Mouse (Mus musculus) ES-CJ7 (cell line): Measurements from ENCODE around the gene Omg.

Experiments used
- DNase-seq: peaks from one replicate; pipeline ENCODE4 v3.0.0; 2011; ENCODE audit warnings: low read depth, low spot score

Omg gene

DNA sequence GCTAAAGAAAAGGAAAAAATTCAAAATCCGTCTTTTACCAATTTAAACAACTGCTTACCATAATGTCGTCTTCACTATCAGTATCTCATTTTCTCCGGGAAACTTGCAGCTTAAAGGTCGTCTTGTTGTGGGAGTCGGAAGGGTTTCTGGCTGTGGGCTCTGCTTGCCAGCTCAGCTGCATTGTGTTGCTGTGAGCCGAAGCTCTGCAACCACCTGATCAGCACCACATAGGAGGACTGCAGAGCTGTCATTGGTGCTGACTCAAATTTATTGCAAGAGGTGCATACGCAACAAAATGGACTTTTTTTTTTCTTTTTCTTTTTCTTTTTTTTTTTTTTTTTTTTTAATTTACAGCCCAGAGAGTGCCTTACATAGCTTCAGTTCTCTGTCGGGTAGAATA is at the start of gene Omg:
Gene Omg (minus strand): TSS at position 240 of the 400 bp plus-strand sequence.
- no peak for DNase-seq

DNA sequence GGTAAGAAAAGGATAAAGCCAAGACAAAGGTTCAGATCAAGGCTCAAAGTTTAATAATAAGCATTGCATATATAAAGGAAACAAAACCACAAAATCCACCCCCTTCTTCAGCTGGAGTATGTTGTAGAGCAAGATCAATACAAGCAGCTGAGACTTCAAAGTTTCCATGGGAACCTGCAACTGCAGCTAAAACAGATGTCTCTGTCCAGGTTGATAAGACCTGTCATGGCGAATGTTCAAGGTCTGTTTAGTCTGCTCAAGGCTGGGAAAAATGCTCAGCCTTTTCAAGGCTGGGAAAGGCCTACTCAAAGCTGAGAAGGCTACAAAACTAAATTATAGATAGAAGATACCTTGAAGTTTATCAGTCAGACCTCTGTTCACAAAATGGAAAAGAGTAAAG is 48.7 kb upstream of the Omg start:
- DNase-seq = no peak

DNA sequence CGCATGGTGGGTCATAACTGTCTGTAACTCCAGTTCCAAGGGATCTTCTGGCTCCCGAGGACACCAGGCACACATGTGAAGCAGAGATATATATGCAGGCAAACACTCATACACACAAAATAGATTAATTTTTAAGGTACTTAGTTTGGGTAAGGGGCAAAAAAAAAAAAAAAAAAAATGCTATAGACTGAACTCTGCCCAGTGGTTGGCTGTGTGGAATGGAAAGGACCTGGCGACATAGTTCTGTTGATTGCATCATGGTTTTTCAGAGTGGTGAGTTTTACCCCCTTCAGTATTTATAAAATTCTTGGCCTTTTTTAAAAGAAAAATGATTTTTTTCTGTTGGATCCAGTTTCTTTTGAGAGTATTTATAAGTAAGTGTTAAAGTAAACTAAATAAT is 32.4 kb upstream of the Omg start:
- no peak for DNase-seq

DNA sequence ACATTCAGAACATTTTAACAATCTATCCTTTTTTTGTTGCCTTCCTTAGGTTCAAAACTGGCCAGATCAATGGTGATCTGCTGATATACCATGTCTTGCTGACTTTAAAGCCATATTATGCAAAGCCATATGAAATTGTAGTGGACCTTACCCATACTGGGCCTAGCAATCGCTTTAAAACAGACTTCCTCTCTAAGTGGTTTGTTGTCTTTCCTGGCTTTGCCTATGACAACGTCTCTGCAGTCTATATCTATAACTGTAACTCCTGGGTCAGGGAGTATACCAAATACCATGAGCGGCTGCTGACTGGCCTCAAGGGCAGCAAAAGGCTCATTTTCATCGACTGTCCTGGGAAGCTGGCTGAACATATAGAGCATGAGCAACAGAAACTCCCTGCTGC is 31.7 kb upstream of the Omg start:
- DNase-seq = no peak

DNA sequence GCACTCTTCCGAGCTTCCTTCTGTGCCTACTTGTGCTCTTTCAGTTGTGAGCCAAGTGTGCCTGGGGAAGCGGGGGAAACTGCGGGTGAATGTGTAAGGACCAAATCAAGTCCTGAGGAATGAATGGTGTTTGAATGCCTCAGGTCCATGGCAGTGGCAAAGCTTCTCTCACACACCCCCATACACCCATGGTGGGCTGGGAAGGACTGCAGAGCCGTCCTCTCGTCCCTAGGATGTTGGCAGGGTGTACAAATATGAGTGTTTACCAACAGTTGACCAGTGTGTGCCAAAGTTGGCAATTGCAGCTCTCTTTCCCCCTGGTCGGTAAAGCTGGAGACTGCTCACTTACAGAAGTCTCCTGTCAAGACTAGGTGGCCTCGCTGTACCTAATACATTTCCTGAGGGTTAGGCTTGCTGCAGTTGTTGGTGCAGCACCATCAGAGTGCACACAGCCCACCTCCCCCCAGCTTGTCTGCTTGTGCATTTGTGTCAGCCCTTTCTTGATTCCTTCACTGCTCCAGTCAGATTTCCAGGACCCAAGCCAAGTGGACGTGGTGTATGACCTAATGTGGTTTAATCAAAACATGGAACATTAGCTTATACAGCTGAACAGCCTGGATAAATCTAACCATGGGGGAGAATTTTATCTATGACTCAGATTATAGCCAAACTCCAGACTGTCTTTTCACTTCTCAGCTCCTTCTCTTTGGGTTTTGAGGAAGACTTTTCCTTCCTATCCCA is 30.2 kb upstream of the Omg start:
- no peak for DNase-seq

DNA sequence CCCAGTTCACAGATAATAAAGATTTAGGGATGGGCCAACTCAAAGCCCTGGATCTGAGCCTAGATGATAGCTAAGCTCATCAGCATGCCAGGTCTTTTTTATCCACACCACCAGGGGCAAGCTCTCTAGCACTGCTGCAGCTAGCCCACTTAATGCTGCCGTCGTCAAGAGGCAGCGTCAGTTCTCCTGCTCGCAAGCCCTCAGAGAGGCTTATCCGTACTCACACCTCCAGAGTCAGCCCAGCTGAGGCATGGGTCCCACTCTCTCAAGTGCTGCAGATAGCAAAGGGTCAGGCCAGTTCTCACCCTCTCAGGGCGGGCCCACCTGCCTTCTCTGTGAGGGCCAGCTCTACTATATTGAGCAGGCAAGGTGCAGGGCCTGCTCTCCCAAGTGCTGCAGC is 29.4 kb upstream of the Omg start:
- no peak for DNase-seq

DNA sequence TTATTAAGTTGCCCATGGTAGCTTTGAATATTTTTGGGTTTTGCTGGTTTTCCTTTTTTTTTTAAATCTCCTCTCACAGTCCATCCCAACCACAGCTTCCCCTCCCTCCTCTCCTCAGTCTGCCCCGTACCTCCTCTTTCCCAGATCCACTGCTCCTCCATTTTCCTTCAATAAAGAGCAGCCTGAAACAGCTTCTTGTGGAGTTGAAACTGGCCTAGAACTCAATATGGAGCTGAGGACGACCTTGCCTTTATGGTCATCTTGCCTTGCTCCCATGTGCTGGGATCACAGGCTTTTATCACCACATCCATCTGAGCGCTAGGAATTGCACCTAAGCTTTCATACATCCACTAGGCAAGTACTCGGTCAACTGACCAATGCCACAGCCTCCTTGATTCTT is 27.6 kb upstream of the Omg start:
- DNase-seq = no peak

DNA sequence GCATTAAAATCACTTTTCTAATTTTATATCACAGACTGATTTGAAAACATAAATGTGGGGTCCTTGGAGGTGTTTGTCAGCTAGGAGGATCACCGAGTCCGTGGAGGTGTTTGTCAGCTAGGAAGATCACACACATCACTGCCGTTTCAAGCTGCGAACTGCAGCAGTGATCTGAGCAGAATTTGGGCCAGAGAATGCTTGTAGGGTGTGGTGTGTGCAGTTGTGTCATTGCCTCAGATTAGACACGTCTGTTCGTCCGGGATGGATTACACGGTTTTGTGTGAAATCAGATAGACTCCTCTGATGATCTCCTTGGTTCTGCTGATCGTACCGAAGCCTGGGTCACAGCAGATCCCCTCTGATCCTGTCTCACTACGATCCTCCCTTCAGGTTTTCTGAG is 26.9 kb upstream of the Omg start:
- no peak for DNase-seq

DNA sequence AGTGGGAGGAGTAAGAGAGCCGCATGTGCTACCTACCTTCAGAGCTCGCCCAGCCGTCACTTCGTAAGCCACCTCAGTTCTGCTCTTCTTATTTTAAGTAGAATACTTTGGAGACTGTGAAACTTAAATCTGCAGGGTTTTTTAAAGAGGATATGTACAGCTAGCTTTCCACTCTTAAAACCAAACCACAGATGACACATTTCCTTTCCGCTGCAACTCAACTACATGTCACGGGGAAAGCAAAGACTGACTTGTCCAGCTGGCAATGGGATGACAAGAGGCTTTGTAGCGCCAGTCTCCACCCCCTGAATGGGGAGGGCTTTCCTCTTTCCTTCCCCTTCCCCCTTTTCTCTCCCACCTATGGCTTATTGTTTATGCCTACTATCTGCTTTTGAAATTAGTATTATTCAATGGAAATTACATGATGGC is 26.5 kb upstream of the Omg start, which contains the start of the genes Evi2 and Evi2a:
Gene Evi2 (minus strand): TSS at position 257 of the 429 bp plus-strand sequence.
Gene Evi2a (minus strand): TSS at position 277 of the 429 bp plus-strand sequence.
- no peak for DNase-seq

DNA sequence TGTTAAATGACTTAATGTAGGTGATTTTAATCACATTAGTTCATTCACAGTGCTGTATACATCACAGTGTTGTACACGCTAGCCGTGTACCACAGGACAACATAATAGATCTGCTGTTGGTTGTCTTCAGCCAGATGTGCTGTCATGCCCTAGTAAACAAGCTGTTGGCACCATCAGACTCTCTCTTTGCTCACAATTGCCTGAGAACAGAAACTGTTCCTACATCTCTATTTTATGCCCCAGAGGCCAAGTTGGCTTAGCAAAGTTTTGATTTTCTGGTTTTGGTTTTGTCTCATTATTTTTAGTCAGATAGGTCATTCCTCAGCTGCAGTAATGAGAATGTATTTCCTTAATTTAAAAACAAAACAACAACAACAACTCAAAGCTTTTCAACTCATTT is 25.9 kb upstream of the Omg start:
- no peak for DNase-seq

DNA sequence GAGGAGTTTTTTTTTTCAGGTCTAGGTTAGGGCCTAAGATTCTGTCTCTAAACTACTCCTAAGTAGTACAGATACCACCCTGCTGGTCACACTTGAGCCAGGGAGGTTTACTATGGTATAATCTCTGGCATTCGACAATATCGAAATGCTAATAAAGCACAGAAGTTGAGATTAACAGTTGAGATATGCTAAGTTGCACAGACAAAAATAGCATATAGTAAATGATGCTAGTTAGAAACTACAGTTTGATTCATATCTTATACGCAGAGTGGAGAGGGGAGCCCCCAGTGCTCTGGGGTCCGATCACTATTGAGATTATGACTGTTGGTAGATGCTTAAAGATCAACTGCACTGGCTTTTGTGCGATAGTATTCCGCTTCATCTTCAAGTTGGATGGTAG is 25.3 kb upstream of the Omg start:
- no peak for DNase-seq

DNA sequence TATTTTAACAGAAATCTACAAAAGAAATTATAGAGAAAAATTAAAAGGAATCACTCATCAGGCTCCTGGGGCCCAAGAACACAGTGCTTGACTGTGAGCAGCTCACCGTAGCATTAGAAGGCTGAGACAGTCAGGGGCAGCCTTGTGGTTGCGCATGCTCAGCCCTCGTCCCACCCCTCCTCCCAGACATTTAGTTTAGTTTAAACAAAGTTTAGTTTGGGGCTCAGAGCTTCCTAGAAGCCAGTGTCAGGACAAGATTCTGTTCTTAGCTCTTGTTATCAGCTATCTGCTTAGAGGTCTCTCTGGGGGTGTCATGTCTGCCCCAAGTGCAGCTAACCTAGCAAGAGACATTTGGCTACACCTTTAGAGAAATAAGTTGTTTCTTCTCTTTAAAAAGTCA is 24.7 kb upstream of the Omg start:
- DNase-seq = no peak

DNA sequence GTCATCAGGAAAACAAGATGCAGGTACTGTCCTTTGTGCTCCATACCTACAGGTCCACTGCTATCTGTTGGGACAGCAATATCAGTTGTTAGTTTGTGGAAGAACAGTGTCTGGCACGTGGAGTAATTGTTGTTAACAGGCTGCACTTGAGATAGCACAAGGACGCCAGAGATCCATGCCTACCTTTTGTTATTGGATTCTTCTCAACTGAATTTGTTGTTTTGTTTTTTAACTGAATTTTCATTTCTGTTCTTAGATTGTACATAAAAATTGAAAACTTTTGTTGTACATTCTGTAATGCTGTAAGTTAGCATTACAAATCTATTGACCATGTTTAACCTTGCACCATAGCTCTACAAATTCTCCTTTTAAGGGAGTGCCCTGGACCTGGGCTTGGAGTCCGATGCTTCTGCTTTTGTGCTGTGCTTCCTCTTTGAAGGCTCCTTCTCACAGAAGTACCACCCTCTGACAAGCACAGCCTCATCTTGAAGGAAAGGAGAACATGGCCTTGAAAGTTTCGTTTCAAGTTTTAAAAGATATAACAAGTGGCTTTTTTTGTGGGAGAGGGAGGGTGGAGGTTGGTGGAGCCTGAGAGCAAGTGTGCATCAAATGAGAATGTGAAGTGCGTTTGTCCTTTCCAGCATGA is 24.0 kb upstream of the Omg start:
- DNase-seq = no peak

DNA sequence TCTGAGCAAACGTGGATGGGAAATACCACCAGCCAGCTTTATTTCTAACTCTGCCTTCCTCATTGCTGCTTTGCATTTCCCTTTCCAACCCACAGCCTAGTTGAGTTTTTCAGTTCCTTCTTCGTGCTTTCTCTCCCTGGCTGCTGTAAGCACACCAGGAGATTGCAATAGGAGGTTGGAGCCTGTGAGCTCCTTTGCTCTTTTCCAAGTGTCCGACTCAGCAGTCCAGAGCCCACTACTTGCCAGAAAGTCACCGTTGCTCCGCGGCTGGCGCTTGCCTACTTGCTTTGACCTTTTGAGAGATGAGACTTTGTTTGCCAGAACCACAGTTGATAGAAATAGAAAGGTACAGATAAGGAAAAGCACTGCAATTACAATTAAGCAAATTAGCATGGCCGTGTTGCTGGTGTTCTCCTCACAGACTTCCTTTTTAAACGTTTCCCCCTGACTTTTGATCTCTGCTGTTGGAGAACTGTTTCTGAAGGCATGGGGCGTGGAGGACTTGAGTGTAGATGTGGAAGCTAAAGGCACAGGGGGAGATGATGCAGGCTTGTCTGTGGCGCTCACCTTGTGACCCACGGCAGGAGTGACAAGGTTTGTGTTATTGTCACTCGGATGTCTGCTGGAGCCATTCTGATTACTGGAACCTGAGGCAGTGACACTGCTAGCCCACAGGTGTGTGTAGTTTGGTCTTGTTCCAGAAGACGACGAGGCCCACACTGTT is 23.3 kb upstream of the Omg start:
- DNase-seq = no peak

DNA sequence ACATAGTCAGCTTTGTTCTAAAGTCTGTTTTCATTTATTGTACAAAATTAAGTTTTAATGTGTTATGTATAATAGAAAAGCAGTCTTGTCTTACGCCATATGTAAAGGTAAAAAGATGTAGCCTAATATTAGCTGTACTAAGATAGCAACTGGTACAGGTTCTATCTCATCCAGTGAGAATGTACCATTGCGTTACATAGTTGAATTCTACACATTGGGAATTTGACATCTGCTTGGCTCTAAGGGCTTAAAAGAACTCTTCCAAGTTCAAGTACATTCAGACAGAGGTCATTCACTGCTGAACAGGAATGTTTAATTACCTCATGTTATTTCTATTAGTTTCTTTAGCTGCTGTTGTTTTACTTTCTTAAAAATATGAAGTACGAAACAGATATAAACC is 22.7 kb upstream of the Omg start:
- no peak for DNase-seq

DNA sequence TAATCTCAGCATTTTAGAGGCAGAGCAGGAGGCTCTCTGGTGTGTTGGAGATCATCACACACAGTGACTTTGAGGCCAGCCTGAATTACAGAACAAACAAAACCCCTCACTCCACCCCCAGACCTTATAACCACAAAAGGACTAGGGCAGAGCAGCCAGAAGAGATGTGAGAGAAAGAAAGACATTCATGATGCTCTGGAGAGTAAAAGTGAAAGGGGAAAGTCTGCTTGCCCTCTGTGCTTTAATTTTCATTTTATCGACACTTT is 20.4 kb upstream of the Omg start:
- no peak for DNase-seq

DNA sequence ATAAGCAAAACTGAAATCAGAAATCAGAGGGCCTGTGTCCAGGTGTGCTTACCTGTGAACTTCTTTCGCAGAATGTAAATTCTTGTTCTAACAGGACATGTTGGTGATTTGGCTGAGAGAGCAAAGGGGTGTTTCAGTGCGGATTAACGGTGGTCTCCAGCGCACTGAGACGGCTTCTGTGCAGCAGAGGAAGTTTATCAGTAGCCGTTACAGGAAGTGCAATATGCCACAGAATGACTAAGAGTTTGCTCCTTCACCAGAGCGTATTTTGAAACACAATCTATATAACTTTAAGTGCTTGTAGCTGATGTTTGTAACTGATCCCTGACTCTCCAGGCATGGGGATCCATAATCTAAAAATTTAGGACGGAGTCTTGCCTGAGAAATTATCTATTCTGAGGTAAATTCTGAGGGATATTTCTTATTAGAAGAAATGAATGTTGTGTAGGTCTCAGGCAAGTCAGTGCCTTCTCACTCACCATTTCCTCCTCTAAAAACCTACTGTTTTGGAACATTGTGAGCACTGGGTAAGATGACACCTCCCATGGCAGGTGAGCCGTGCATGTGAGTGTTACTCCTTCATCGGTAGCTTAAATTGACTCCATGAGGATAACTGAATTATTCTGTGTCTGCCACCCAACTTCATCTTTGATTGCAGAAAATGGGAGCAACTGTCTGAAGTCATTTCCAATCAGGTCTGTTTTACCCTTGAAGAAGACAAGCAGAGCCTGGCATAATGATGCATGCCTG is 19.9 kb upstream of the Omg start, which contains the start of gene Evi2b:
Gene Evi2b (minus strand): TSS at position 203 of the 750 bp plus-strand sequence.
- DNase-seq = no peak

DNA sequence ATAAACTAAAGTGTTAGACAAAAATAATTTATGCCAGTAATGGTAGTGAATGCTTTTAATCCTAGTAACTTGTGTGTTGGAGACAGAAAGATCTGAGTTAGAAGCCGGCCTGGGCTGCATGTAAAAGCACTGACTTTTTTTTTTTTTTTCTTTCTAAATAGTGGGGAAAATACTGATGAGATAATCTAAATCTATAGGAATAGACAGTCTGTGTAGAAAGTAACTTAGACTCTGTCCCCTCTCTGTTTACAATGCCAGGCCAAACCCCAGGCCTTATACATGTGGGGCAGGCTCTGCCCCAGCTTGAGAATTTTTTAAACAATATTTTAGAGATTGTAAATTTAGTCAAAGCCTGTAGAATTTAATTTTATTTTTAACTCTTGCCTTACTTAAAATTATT is 19.1 kb upstream of the Omg start:
- DNase-seq = no peak

DNA sequence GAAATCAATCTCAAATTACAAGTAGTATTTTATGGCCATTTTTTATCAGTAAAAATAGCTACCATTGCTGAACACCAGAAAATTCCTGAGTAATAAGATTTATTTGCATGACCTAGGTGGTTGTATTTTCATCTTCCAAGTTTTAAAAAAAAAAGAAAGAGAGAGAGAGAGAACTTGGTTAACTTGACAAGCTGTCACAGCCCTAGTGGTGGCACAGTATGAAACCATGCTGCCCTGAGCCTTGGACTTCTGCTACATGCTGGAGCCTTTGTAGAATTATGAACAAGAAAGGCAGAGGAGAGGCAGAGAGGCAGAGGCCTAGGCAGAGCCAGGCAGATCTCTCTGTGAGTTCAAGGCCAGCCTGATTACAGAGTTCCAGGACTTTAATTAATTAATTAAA is 18.0 kb upstream of the Omg start:
- no peak for DNase-seq

DNA sequence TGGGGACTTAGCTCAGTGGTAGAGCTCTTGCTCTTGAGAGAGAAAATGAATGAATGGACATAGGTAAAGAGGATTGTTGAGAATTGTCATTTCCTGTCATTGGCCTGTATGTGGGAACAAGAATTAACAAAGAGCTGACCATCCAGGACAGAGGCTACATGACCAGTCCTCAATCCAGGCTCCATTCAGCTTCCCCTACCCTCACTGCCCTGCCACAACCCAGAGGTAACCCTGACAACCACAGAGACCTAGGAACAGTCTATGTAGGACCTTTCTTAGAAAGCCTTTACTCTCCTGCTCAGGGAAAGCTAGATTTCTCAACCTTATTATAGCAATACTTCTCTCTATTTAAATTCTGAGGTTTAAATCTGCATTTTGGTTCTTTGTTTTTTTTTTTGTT is 16.9 kb upstream of the Omg start:
- DNase-seq = no peak

DNA sequence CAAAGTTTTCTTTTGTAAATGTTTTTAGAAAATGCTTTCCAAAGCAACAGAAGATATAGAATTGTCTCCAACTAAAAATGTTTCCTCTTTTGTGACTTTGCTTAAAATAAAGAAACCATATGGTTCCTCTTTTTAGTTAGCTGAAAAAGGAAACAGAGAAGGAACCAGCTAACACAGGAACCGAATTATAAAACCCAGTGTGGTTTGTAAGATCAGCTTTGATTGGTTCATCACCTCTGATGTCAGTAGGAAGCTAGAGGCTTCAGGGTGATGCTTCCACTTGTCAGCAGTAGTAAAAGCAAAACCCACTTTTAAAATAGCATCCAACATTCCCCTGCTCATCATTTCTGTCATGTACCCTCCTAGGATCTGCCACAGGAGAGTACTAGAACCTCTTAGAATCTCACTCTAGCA is 16.0 kb upstream of the Omg start:
- no peak for DNase-seq

DNA sequence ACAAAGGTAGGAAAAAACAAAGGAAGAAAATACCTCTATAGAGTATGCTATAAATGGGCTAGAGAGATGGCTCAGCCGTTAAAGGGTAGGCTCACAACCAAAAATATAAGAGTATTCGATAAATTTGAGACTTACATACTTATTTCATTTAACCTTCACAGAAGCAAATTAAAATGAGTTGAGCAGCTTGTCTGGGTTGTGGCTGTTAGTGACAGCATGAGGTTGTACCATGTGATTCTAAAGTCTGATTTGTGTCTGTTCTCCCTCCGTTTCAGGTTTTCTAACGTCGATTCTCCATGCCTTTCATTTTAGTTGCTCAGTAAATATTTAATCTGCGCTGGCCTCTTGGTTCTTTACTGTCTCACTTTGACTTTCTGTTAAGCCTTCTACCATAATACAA is 15.4 kb upstream of the Omg start:
- no peak for DNase-seq
